Mouse (Mus musculus): ENCODE results near the gene Cdkl1. TPM values are rescaled to one million over a fixed set of nuclear protein-coding genes. Genes with fewer than 3 reads are reported as not detected.

Cdkl1 gene
- polyA plus RNA-seq, 1 experiment from 2014 or later = 0.67 TPM

- ATAC-seq = peak; percentile 79
- Histone ChIP-seq H3K4me1 (peaks cover 70% of the 10 kb centered on the region), H3K4me2 (peak overlapping the region; percentile 68), H3K9ac (peak overlapping the region; percentile 71), H3K9me3 (replicated peaks) (no peaks in the 10 kb centered on the region), H3K36me3 (no peaks in the 10 kb centered on the region), H3K27me3 (replicated peaks) (no peaks in the 10 kb centered on the region), H3K4me3 (peak overlapping the region; percentile 34), H3K27ac (peak overlapping the region; percentile 98)
- WGBS (ENCODE audit: insufficient replicate concordance) = 12% methylated on average over 7 of the region's 7 CpGs
Measured at GRCm38 (mm10) chr12:69759267-69759885, 31.7 kb downstream of the Cdkl1 start.

GRCm38 (mm10) chr12:69758221-69759185, 32.6 kb downstream of the Cdkl1 start:
- WGBS (ENCODE audit: insufficient replicate concordance) = 3% methylated on average over 22 of the region's 22 CpGs
- Histone ChIP-seq H3K36me3 (no peaks in the 10 kb centered on the region), H3K27me3 (replicated peaks) (no peaks in the 10 kb centered on the region), H3K4me1 (peaks cover 70% of the 10 kb centered on the region), H3K27ac (peak overlapping the region; percentile 98), H3K4me3 (peak overlapping the region; percentile 34), H3K9ac (peak overlapping the region; percentile 69), H3K9me3 (replicated peaks) (no peaks in the 10 kb centered on the region), H3K4me2 (peak overlapping the region; percentile 68)
- ATAC-seq = 0 out of 2 replicates have a peak, but pooled peaks have one; percentile 8

- peak; percentile 94 for ATAC-seq
- Histone ChIP-seq H3K4me3 (peak overlapping the region; percentile 34), H3K4me1 (peaks cover 66% of the 10 kb centered on the region), H3K9me3 (replicated peaks) (no peaks in the 10 kb centered on the region), H3K4me2 (peak overlapping the region; percentile 68), H3K36me3 (no peaks in the 10 kb centered on the region), H3K27ac (peak overlapping the region; percentile 98), H3K27me3 (replicated peaks) (no peaks in the 10 kb centered on the region), H3K9ac (peak overlapping the region; percentile 69)
- 6% methylated on average over 22 of the region's 22 CpGs for WGBS (ENCODE audit: insufficient replicate concordance)
Measured at GRCm38 (mm10) chr12:69757418-69758141, 33.5 kb downstream of the Cdkl1 start.

GRCm38 (mm10) chr12:69756015-69756414, 35.1 kb downstream of the Cdkl1 start:
- Histone ChIP-seq H3K4me1 (peaks cover 70% of the 10 kb centered on the region), H3K4me3 (no peak overlapping the region), H3K27ac (peak overlapping the region; percentile 98), H3K27me3 (replicated peaks) (no peaks in the 10 kb centered on the region), H3K9me3 (replicated peaks) (no peaks in the 10 kb centered on the region), H3K36me3 (no peaks in the 10 kb centered on the region), H3K9ac (peak overlapping the region; percentile 64; the same call in 1 of the 2 replicates), H3K4me2 (0 out of 2 replicates have a peak overlapping the region, but pooled peaks have one; percentile 68)
- no peak for ATAC-seq
- 70% methylated on average over 5 of the region's 5 CpGs for WGBS (ENCODE audit: insufficient replicate concordance)

DNA sequence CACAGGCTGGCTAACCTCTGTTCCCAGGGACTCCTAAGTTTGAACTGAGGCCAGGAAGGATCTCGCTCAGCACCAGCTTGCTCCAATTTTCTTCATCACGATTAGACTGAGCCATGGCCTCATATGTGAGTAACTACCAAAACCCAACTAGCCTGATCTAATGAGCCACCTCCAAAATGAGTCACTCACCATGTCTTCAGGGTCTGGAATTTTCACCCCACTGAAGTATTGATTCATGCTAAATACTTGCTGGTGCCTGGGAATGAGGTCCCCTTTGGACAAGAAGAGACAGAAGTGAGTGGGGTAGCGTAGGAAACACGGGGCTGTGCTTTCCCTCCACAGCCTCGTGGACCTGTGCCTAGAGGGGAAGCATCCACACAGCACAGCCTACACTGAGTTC, 37.1 kb downstream of the Cdkl1 start:
- no peaks in the 10 kb centered on the region for H3K27me3 ChIP-seq (replicated peaks)
- no peak overlapping the region for H3K9ac ChIP-seq
- peaks cover 50% of the 10 kb centered on the region for H3K4me1 ChIP-seq
- no peaks in the 10 kb centered on the region for H3K36me3 ChIP-seq
- H3K27ac ChIP-seq = peak overlapping the region; percentile 98; the same call in 1 of the 2 replicates
- H3K9me3 ChIP-seq (replicated peaks) = no peaks in the 10 kb centered on the region
- no peak overlapping the region for H3K4me3 ChIP-seq
- WGBS (ENCODE audit: insufficient replicate concordance) = 75% methylated on average over 5 of the region's 5 CpGs
- no peak overlapping the region for H3K4me2 ChIP-seq
- ATAC-seq = no peak

GRCm38 (mm10) chr12:69751864-69752341, 39.2 kb downstream of the Cdkl1 start:
- ATAC-seq = no peak
- no peaks in the 10 kb centered on the region for H3K27me3 ChIP-seq (replicated peaks)
- H3K9ac ChIP-seq = peak overlapping the region; percentile 27; the same call in 1 of the 2 replicates
- 40% methylated on average over 10 of the region's 10 CpGs for WGBS (ENCODE audit: insufficient replicate concordance)
- no peak overlapping the region for H3K4me2 ChIP-seq
- no peak overlapping the region for H3K4me3 ChIP-seq
- peaks cover 41% of the 10 kb centered on the region for H3K4me1 ChIP-seq
- no peaks in the 10 kb centered on the region for H3K36me3 ChIP-seq
- H3K27ac ChIP-seq = 0 out of 2 replicates have a peak overlapping the region, but pooled peaks have one; percentile 45
- H3K9me3 ChIP-seq (replicated peaks) = no peaks in the 10 kb centered on the region

DNA sequence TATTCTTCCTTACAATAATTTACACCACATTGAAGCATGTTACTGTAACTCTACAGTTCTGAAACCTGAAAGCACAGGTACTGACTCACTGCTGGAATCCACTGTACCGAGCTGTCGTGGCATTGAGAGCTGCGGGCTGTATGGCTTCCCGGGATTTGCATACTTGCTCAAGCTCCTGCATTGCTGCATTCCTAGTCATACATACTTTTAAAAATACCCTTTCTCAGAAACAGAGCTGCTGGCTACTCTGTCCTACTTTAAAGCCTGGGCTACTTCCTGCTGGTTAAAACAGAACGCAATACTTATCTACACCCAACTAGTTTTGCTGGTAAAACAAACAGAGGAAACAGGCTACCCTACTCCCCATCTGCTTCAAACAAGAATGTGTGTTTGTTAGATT, 46.9 kb downstream of the Cdkl1 start:
- Histone ChIP-seq H3K27ac (no peak overlapping the region), H3K4me1 (peaks cover 10% of the 10 kb centered on the region), H3K9me3 (replicated peaks) (no peaks in the 10 kb centered on the region), H3K36me3 (peaks cover 10% of the 10 kb centered on the region; the same call in 1 of the 2 replicates), H3K9ac (no peak overlapping the region), H3K4me2 (no peak overlapping the region), H3K27me3 (replicated peaks) (no peaks in the 10 kb centered on the region), H3K4me3 (no peak overlapping the region)
- ATAC-seq = no peak
- WGBS (ENCODE audit: insufficient replicate concordance) = 80% methylated on average over 5 of the region's 5 CpGs

DNA sequence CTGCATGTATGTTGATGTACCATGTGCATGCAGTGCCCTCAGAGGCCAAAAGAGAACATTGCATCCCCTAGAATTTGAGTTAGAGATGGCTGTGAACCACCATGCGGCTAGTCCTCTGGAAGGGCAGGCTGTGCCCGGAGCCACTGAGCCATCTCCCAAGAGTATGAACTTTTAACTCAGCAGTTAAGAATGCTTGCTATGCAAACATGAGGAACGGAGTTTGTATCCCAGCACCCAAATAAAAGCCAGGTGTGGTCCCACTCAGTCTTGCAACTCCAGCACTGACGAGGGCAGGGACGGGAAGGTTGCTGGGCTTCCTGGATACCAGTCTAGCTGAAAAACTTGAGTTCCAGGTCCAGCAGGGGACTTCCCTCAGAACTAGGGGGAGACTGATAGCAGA, 49.1 kb downstream of the Cdkl1 start:
- H3K9ac ChIP-seq = no peak overlapping the region
- H3K36me3 ChIP-seq = peaks cover 10% of the 10 kb centered on the region; the same call in 1 of the 2 replicates
- WGBS (ENCODE audit: insufficient replicate concordance) = 82% methylated on average over 5 of the region's 5 CpGs
- H3K4me1 ChIP-seq = peaks cover 3% of the 10 kb centered on the region
- H3K27me3 ChIP-seq (replicated peaks) = no peaks in the 10 kb centered on the region
- H3K9me3 ChIP-seq (replicated peaks) = no peaks in the 10 kb centered on the region
- no peak overlapping the region for H3K27ac ChIP-seq
- ATAC-seq = no peak
- H3K4me2 ChIP-seq = no peak overlapping the region
- H3K4me3 ChIP-seq = no peak overlapping the region

DNA sequence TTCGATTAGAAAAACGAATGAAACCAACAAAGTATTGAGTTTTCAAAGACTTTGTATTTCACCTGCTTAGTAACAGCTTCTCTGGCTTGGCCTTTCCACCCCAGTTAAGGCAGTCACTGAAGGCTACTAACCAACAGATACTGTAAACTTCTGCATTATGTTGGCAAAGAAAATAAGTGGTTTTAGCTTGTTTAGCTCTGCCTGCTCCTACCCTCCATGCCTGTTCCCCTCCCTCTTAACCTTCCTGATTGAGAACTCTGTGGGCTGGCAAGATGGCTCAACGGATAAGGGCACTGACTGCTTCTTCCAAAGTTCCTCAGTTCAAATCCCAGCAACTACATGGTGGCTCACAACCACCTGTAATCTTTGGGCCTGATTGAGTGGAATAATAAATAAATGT, 57.1 kb downstream of the Cdkl1 start:
- Histone ChIP-seq H3K4me1 (peaks cover 17% of the 10 kb centered on the region), H3K4me3 (no peak overlapping the region), H3K27me3 (replicated peaks) (no peaks in the 10 kb centered on the region), H3K4me2 (peak overlapping the region; percentile 38), H3K27ac (peak overlapping the region; percentile 82), H3K36me3 (no peaks in the 10 kb centered on the region), H3K9ac (peak overlapping the region; percentile 39; the same call in 1 of the 2 replicates), H3K9me3 (replicated peaks) (no peaks in the 10 kb centered on the region)
- WGBS (ENCODE audit: insufficient replicate concordance) = 52% methylated on average over 3 of the region's 3 CpGs
- ATAC-seq = 0 out of 2 replicates have a peak, but pooled peaks have one; percentile 52

DNA sequence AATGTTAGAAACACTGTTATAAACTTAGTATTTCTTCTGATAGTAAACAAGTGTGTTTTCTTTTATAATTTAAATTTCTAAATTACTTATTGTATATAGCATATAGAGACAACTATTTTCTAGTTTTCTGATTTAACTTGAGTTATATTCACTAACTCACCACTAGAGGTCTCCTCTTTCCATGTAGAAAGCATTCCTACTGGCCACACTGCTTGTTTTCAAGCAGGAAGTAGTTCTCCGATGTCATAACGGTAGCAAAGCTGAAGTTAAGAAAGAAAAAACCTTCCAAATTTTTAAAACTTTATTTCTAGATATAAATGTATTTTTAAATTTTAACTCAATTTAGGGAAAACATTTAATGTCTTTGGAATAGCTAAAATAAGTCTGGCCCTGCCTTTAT, 57.5 kb downstream of the Cdkl1 start:
- H3K9me3 ChIP-seq (replicated peaks) = no peaks in the 10 kb centered on the region
- H3K36me3 ChIP-seq = no peaks in the 10 kb centered on the region
- peaks cover 17% of the 10 kb centered on the region for H3K4me1 ChIP-seq
- no peaks in the 10 kb centered on the region for H3K27me3 ChIP-seq (replicated peaks)
- no peak overlapping the region for H3K4me3 ChIP-seq
- H3K9ac ChIP-seq = no peak overlapping the region; the same call in 1 of the 2 replicates
- 4% methylated on average over 2 of the region's 2 CpGs for WGBS (ENCODE audit: insufficient replicate concordance)
- peak; percentile 71 for ATAC-seq
- peak overlapping the region; percentile 82 for H3K27ac ChIP-seq
- peak overlapping the region; percentile 38 for H3K4me2 ChIP-seq

GRCm38 (mm10) chr12:69732221-69732620, 58.8 kb downstream of the Cdkl1 start:
- peaks cover 17% of the 10 kb centered on the region for H3K4me1 ChIP-seq
- H3K4me3 ChIP-seq = no peak overlapping the region
- H3K9ac ChIP-seq = no peak overlapping the region
- H3K27ac ChIP-seq = no peak overlapping the region
- no peaks in the 10 kb centered on the region for H3K27me3 ChIP-seq (replicated peaks)
- no peak for ATAC-seq
- H3K4me2 ChIP-seq = no peak overlapping the region
- H3K9me3 ChIP-seq (replicated peaks) = no peaks in the 10 kb centered on the region
- no peaks in the 10 kb centered on the region for H3K36me3 ChIP-seq
- WGBS (ENCODE audit: insufficient replicate concordance) = 59% methylated on average over 5 of the region's 5 CpGs
